Mouse (Mus musculus): ENCODE results near the gene 4930558K02Rik. TPM values are rescaled to one million over a fixed set of nuclear protein-coding genes. Genes with fewer than 3 reads are reported as not detected.

The 4930558K02Rik gene
- polyA plus RNA-seq, 1 experiment = not detected

- DNase-seq (ENCODE audit: low read depth) = no peak
- TF ChIP-seq POLR2A (IDR thresholded peaks at IDR 0.05; ENCODE audit: borderline replicate concordance, extremely low read depth, insufficient read depth, insufficient read length, poor library complexity, severe bottlenecking) = no peak
- TF ChIP-seq CTCF (IDR thresholded peaks at IDR 0.05; ENCODE audit: borderline replicate concordance, extremely low read depth, insufficient read depth, insufficient read length) = no peak
Observed at GRCm38 (mm10) chr1:161970874-161971273, 8.6 kb downstream of the 4930558K02Rik start.

- TF ChIP-seq CTCF (IDR thresholded peaks at IDR 0.05; ENCODE audit: borderline replicate concordance, extremely low read depth, insufficient read depth, insufficient read length) (peak; percentile 79), POLR2A (IDR thresholded peaks at IDR 0.05; ENCODE audit: borderline replicate concordance, extremely low read depth, insufficient read depth, insufficient read length, poor library complexity, severe bottlenecking) (peak; percentile 44; the same call in 1 of the 2 replicates)
Observed at GRCm38 (mm10) chr1:161968589-161969407, 10.6 kb downstream of the 4930558K02Rik start, which contains the start of gene Pigc. Pigc (plus strand) TSS chr1:161969186.

GRCm38 (mm10) chr1:161967936-161968335 is 11.5 kb downstream of the 4930558K02Rik start:
- TF ChIP-seq CTCF (IDR thresholded peaks at IDR 0.05; ENCODE audit: borderline replicate concordance, extremely low read depth, insufficient read depth, insufficient read length) (no peak), POLR2A (IDR thresholded peaks at IDR 0.05; ENCODE audit: borderline replicate concordance, extremely low read depth, insufficient read depth, insufficient read length, poor library complexity, severe bottlenecking) (no peak)
- no peak for DNase-seq (ENCODE audit: low read depth)

More at GRCm38 (mm10) chr1:161968589-161969407, 10.6 kb downstream of the 4930558K02Rik start, which contains the start of gene Pigc:
- DNase-seq (ENCODE audit: low read depth) = peak; percentile 98

- DNase-seq (ENCODE audit: low read depth) = peak; percentile 72
- TF ChIP-seq CTCF (IDR thresholded peaks at IDR 0.05; ENCODE audit: borderline replicate concordance, extremely low read depth, insufficient read depth, insufficient read length) = peak; percentile 63; the same call in 1 of the 2 replicates
- no peak for TF ChIP-seq POLR2A (IDR thresholded peaks at IDR 0.05; ENCODE audit: borderline replicate concordance, extremely low read depth, insufficient read depth, insufficient read length, poor library complexity, severe bottlenecking)
Observed at GRCm38 (mm10) chr1:161962465-161963377, 16.7 kb downstream of the 4930558K02Rik start.

- no peak for DNase-seq (ENCODE audit: low read depth)
- TF ChIP-seq POLR2A (IDR thresholded peaks at IDR 0.05; ENCODE audit: borderline replicate concordance, extremely low read depth, insufficient read depth, insufficient read length, poor library complexity, severe bottlenecking) = no peak
- TF ChIP-seq CTCF (IDR thresholded peaks at IDR 0.05; ENCODE audit: borderline replicate concordance, extremely low read depth, insufficient read depth, insufficient read length) = no peak
Observed at GRCm38 (mm10) chr1:161957964-161958950, 21.2 kb downstream of the 4930558K02Rik start.

- no peak for DNase-seq (ENCODE audit: low read depth)
- TF ChIP-seq POLR2A (IDR thresholded peaks at IDR 0.05; ENCODE audit: borderline replicate concordance, extremely low read depth, insufficient read depth, insufficient read length, poor library complexity, severe bottlenecking) (no peak), CTCF (IDR thresholded peaks at IDR 0.05; ENCODE audit: borderline replicate concordance, extremely low read depth, insufficient read depth, insufficient read length) (no peak)
Observed at GRCm38 (mm10) chr1:161955846-161956245, 23.6 kb downstream of the 4930558K02Rik start.

- DNase-seq (ENCODE audit: low read depth) = no peak
- TF ChIP-seq CTCF (IDR thresholded peaks at IDR 0.05; ENCODE audit: borderline replicate concordance, extremely low read depth, insufficient read depth, insufficient read length) = no peak
- TF ChIP-seq POLR2A (IDR thresholded peaks at IDR 0.05; ENCODE audit: borderline replicate concordance, extremely low read depth, insufficient read depth, insufficient read length, poor library complexity, severe bottlenecking) = no peak
Observed at GRCm38 (mm10) chr1:161952599-161952998, 26.8 kb downstream of the 4930558K02Rik start.

- TF ChIP-seq POLR2A (IDR thresholded peaks at IDR 0.05; ENCODE audit: borderline replicate concordance, extremely low read depth, insufficient read depth, insufficient read length, poor library complexity, severe bottlenecking) = no peak
- no peak for TF ChIP-seq CTCF (IDR thresholded peaks at IDR 0.05; ENCODE audit: borderline replicate concordance, extremely low read depth, insufficient read depth, insufficient read length)
- DNase-seq (ENCODE audit: low read depth) = no peak
Observed at GRCm38 (mm10) chr1:161951009-161951779, 28.2 kb downstream of the 4930558K02Rik start.

- DNase-seq (ENCODE audit: low read depth) = no peak
- no peak for TF ChIP-seq POLR2A (IDR thresholded peaks at IDR 0.05; ENCODE audit: borderline replicate concordance, extremely low read depth, insufficient read depth, insufficient read length, poor library complexity, severe bottlenecking)
- TF ChIP-seq CTCF (IDR thresholded peaks at IDR 0.05; ENCODE audit: borderline replicate concordance, extremely low read depth, insufficient read depth, insufficient read length) = no peak
Observed at GRCm38 (mm10) chr1:161942082-161942481, 37.4 kb downstream of the 4930558K02Rik start.

Measured in brain, embryonic 14.5 days (tissue).